Comparison of ENCODE assay signal across 22 mouse cellular contexts in the genomic region with DNA sequence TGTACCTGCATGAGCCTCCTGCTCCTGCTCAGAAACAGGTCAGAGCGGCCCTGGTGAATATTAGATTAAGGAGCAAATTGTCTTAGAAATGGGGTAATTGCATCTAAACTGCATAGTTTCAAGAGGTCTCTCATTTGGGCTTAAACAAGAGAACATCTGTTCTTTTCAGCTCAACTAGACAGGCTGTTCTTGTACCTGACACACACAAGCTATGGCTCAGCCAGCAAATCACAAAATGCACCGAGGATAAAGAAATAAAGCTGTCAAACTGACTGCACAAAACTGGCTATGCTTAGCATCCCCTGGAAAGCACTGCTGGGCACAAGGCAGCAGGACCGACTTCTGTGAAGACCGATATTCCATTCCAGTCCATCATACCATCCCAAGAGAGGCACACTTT.
DNase-seq lines count a peak whose midpoint lies in the region; ATAC-seq and TF ChIP-seq lines count a peak whose summit lies in the region.
"Had no signal": no experiment of that assay in that cellular context is flagged by ENCODE, and none has a peak within 500 bp of the region (broad histone marks: within the 10 kb centered on the region; RNA-seq: fewer than 3 reads in every experiment).

No protein-coding gene starts in this region.

- H3K4me2 ChIP-seq in embryonic facial prominence, embryonic 12.5 days (replicated peaks): 0 out of 2 replicates have a peak overlapping the region, but pooled peaks have one; percentile 14
- no peak overlapping the region for H3K4me2 ChIP-seq in midbrain, embryonic 11.5 days
- H3K4me2 ChIP-seq in midbrain, embryonic 14.5 days (ENCODE audit: low read length): no peak overlapping the region
- H3K4me2 ChIP-seq in forebrain, postnatal 0 days (ENCODE audit: low read depth): no peak overlapping the region
- H3K4me2 ChIP-seq: heart, embryonic 13.5 days; hindbrain, embryonic 14.5 days had no signal

- peaks cover 9% of the 10 kb centered on the region; the same call in 1 of the 2 replicates for H3K4me1 ChIP-seq in embryonic facial prominence, embryonic 12.5 days
- H3K4me1 ChIP-seq in embryonic facial prominence, embryonic 10.5 days: peaks cover 16% of the 10 kb centered on the region
- H3K4me1 ChIP-seq in midbrain, embryonic 11.5 days (ENCODE audit: control insufficient read depth, insufficient read depth, low read length): no peaks in the 10 kb centered on the region
- H3K4me1 ChIP-seq in midbrain, embryonic 14.5 days (ENCODE audit: control insufficient read depth, insufficient read depth, low read length): peaks cover 6% of the 10 kb centered on the region; the same call in 1 of the 2 replicates
- peaks cover 9% of the 10 kb centered on the region for H3K4me1 ChIP-seq in forebrain, postnatal 0 days (ENCODE audit: insufficient read depth)
- H3K4me1 ChIP-seq: heart, embryonic 13.5 days had no signal

- no peak for DNase-seq in embryonic facial prominence, embryonic 10.5 days (ENCODE audit: low spot score)
- DNase-seq in frontal cortex, adult 2 months (ENCODE audit: extremely low spot score in 1 of 2, low spot score in 1 of 2): no peak
- peak; percentile 71 for DNase-seq in midbrain, embryonic 11.5 days (ENCODE audit: low spot score, missing footprints)
- DNase-seq in midbrain, embryonic 14.5 days: no peak
- DNase-seq in forebrain, postnatal 0 days: no peak
- no peak for DNase-seq in gastrocnemius, adult 18-20 months (ENCODE audit: low spot score)
- DNase-seq: adrenal gland, adult 8-10 months; adrenal gland, postnatal 36 days; B cell, adult 2 months; cerebellum, adult 11-12 months; cerebellum, adult 9-10 months; cerebellum, postnatal 36 days; gastrocnemius, postnatal 36 days; heart, adult 11 months; kidney, adult 2 months had no signal

- no peak overlapping the region for H3K9ac ChIP-seq in embryonic facial prominence, embryonic 12.5 days
- H3K9ac ChIP-seq in midbrain, embryonic 11.5 days (ENCODE audit: low read length): no peak overlapping the region
- no peak overlapping the region for H3K9ac ChIP-seq in midbrain, embryonic 14.5 days (replicated peaks; ENCODE audit: low read length)
- H3K9ac ChIP-seq in forebrain, postnatal 0 days: no peak overlapping the region
- H3K9ac ChIP-seq: heart, embryonic 13.5 days; hindbrain, embryonic 14.5 days had no signal

- no peaks in the 10 kb centered on the region for H3K9me3 ChIP-seq in embryonic facial prominence, embryonic 12.5 days
- no peaks in the 10 kb centered on the region for H3K9me3 ChIP-seq in embryonic facial prominence, embryonic 10.5 days
- H3K9me3 ChIP-seq in midbrain, embryonic 11.5 days (ENCODE audit: control insufficient read depth, low read length): no peaks in the 10 kb centered on the region
- H3K9me3 ChIP-seq in midbrain, embryonic 14.5 days (ENCODE audit: control insufficient read depth, low read length): no peaks in the 10 kb centered on the region
- no peaks in the 10 kb centered on the region for H3K9me3 ChIP-seq in forebrain, postnatal 0 days (ENCODE audit: low read length)
- H3K9me3 ChIP-seq: G1E; heart, embryonic 13.5 days had no signal

- ATAC-seq in embryonic facial prominence, embryonic 12.5 days (ENCODE audit: insufficient number of reproducible peaks, insufficient read depth, low FRiP score, low TSS enrichment): no peak
- peak; percentile 18; the same call in 1 of the 2 replicates for ATAC-seq in frontal cortex, adult (ENCODE audit: low TSS enrichment)
- ATAC-seq in midbrain, embryonic 11.5 days (ENCODE audit: low FRiP score): no peak
- no peak for ATAC-seq in midbrain, embryonic 14.5 days (ENCODE audit: low FRiP score, low TSS enrichment)
- ATAC-seq in forebrain, postnatal 0 days: peak; percentile 7; the same call in 1 of the 2 replicates
- ATAC-seq: CD4-positive, CD25-positive, alpha-beta regulatory T cell, adult 4 months; intestine, embryonic 16.5 days had no signal

- no peak overlapping the region for H3K27ac ChIP-seq in embryonic facial prominence, embryonic 12.5 days
- H3K27ac ChIP-seq in embryonic facial prominence, embryonic 10.5 days (replicated peaks): no peak overlapping the region
- H3K27ac ChIP-seq in midbrain, embryonic 11.5 days (ENCODE audit: low read depth, low read length): no peak overlapping the region
- no peak overlapping the region for H3K27ac ChIP-seq in midbrain, embryonic 14.5 days (replicated peaks; ENCODE audit: low read depth, low read length)
- peak overlapping the region; percentile 40; the same call in 1 of the 2 replicates for H3K27ac ChIP-seq in forebrain, postnatal 0 days (ENCODE audit: low read depth, low read length)
- H3K27ac ChIP-seq: heart, embryonic 13.5 days; hindbrain, embryonic 14.5 days had no signal

- H3K36me3 ChIP-seq in embryonic facial prominence, embryonic 12.5 days: no peaks in the 10 kb centered on the region
- no peaks in the 10 kb centered on the region for H3K36me3 ChIP-seq in embryonic facial prominence, embryonic 10.5 days (replicated peaks)
- no peaks in the 10 kb centered on the region for H3K36me3 ChIP-seq in midbrain, embryonic 11.5 days (ENCODE audit: control insufficient read depth, insufficient read depth, low read length)
- no peaks in the 10 kb centered on the region for H3K36me3 ChIP-seq in midbrain, embryonic 14.5 days (ENCODE audit: control insufficient read depth, insufficient read depth, low read length)
- no peaks in the 10 kb centered on the region for H3K36me3 ChIP-seq in forebrain, postnatal 0 days (ENCODE audit: insufficient read depth)
- H3K36me3 ChIP-seq: G1E; heart, embryonic 13.5 days had no signal

- H3K4me3 ChIP-seq in embryonic facial prominence, embryonic 12.5 days: no peak overlapping the region
- no peak overlapping the region for H3K4me3 ChIP-seq in embryonic facial prominence, embryonic 10.5 days
- H3K4me3 ChIP-seq in midbrain, embryonic 11.5 days (ENCODE audit: low read depth, low read length): no peak overlapping the region
- no peak overlapping the region for H3K4me3 ChIP-seq in midbrain, embryonic 14.5 days (replicated peaks; ENCODE audit: low read depth, low read length)
- H3K4me3 ChIP-seq in forebrain, postnatal 0 days (ENCODE audit: low read depth, low read length): no peak overlapping the region
- H3K4me3 ChIP-seq: heart, embryonic 13.5 days had no signal

- WGBS in embryonic facial prominence, embryonic 12.5 days: 36% methylated on average over 4 of the region's 4 CpGs
- whole genome bisulfite sequencing in embryonic facial prominence, embryonic 10.5 days: 57% methylated on average over 4 of the region's 4 CpGs
- WGBS in midbrain, embryonic 11.5 days: 77% methylated on average over 4 of the region's 4 CpGs
- 52% methylated on average over 4 of the region's 4 CpGs for WGBS in midbrain, embryonic 14.5 days
- 25% methylated on average over 4 of the region's 4 CpGs for WGBS in forebrain, postnatal 0 days

- no peaks in the 10 kb centered on the region for H3K27me3 ChIP-seq in embryonic facial prominence, embryonic 12.5 days
- no peaks in the 10 kb centered on the region for H3K27me3 ChIP-seq in embryonic facial prominence, embryonic 10.5 days (replicated peaks; ENCODE audit: low read depth, poor library complexity, severe bottlenecking)
- no peaks in the 10 kb centered on the region for H3K27me3 ChIP-seq in midbrain, embryonic 11.5 days (ENCODE audit: control insufficient read depth, insufficient read depth, low read length)
- no peaks in the 10 kb centered on the region for H3K27me3 ChIP-seq in midbrain, embryonic 14.5 days (ENCODE audit: control insufficient read depth, insufficient read depth, low read length)
- no peaks in the 10 kb centered on the region for H3K27me3 ChIP-seq in forebrain, postnatal 0 days (ENCODE audit: insufficient read depth, low read length)
- H3K27me3 ChIP-seq: heart, embryonic 13.5 days had no signal

- TF ChIP-seq CTCF in forebrain, postnatal 0 days (IDR thresholded peaks at IDR 0.05; ENCODE audit: low read depth): no peak

Comparison
In these comparisons a context has a peak if more than half of its experiments do, and no peak if none do; other contexts are left out.
1. ATAC-seq: peak in frontal cortex, adult (single experiment) and forebrain, postnatal 0 days (single experiment); none in embryonic facial prominence, embryonic 12.5 days (single experiment), midbrain, embryonic 11.5 days (single experiment) and midbrain, embryonic 14.5 days (single experiment).